ENCODE assay signal across 21 mouse cellular contexts in the genomic region with DNA sequence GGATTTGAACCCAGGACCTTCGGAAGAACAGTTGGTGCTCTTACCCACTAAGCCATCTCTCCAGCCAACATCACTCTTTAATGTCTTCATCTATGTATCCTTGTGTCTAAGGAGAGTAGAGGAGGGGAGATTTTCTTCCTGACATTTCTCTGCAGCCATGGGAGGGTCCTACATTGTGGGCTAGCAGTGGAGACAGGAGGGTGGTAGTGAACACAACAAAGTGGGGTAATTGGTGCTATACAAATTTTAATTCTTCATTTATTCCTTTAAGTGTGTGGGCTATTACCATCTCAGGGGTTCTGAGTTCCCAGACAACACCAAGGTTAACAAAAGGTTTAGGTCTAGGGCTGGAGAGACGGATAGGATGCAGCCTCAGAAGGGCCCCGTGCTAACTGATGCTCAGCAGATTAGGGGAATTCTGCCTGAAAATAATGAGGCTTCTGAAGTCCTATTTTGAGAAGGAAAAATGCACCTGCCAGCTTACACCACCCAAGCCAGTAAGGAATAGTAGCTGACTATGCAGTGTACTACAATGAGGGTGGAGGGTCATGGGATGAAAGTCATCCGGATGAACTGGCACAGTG. TPM values are rescaled to one million over a fixed set of nuclear protein-coding genes. Genes with fewer than 3 reads are reported as not detected.
DNase-seq lines count a peak whose midpoint lies in the region; TF ChIP-seq lines count a peak whose summit lies in the region.
"Had no signal": no experiment of that assay in that cellular context is flagged by ENCODE, and none has a peak within 500 bp of the region (broad histone marks: within the 10 kb centered on the region; RNA-seq: fewer than 3 reads in every experiment).

No protein-coding gene starts in this region.

- H3K27me3 ChIP-seq in E14TG2a.4 (ENCODE audit: insufficient read depth, low read length) = no peaks in the 10 kb centered on the region
- H3K27me3 ChIP-seq: CH12.LX; embryonic facial prominence, embryonic 12.5 days; forebrain, embryonic 13.5 days; forebrain, embryonic 15.5 days; Patski had no signal

- TF ChIP-seq CTCF in E14TG2a.4 (conservative IDR thresholded peaks at IDR 0.05; ENCODE audit: low read length) = no peak

- no peaks in the 10 kb centered on the region for H3K36me3 ChIP-seq in E14TG2a.4 (ENCODE audit: insufficient read depth, low read length)
- H3K36me3 ChIP-seq: embryonic facial prominence, embryonic 10.5 days; embryonic facial prominence, embryonic 12.5 days; forebrain, embryonic 15.5 days; G1E had no signal

- H3K4me3 ChIP-seq in E14TG2a.4 (replicated peaks; ENCODE audit: low read length) = peak overlapping the region; percentile 1; the same call in 1 of the 2 replicates
- H3K4me3 ChIP-seq: embryonic facial prominence, embryonic 10.5 days; embryonic facial prominence, embryonic 12.5 days; forebrain, embryonic 13.5 days; forebrain, embryonic 15.5 days had no signal

- no peaks in the 10 kb centered on the region for H3K9me3 ChIP-seq in E14TG2a.4 (ENCODE audit: low read length)
- H3K9me3 ChIP-seq: embryonic facial prominence, embryonic 12.5 days; G1E had no signal

- H3K4me1 ChIP-seq in E14TG2a.4 (replicated peaks; ENCODE audit: low read depth, low read length) = peaks cover 45% of the 10 kb centered on the region
- H3K4me1 ChIP-seq: embryonic facial prominence, embryonic 10.5 days; embryonic facial prominence, embryonic 12.5 days; forebrain, embryonic 13.5 days; forebrain, embryonic 15.5 days had no signal

- DNase-seq in ES-CJ7 (ENCODE audit: low read depth, low spot score) = peak; percentile 92
- peak; percentile 94 for DNase-seq in R1 (ENCODE audit: low read depth, low spot score)
- no peak for DNase-seq in lung, adult 18-20 months
- DNase-seq in adrenal gland, postnatal 25 days = no peak
- DNase-seq in cerebellum, adult 11-12 months = no peak
- DNase-seq: B cell, adult 2 months; cerebellum, adult 11 months; cerebellum, adult 2 months; forebrain, postnatal 0 days had no signal

RNA-seq across cellular contexts. Expression of a gene that starts 24.1 kb away (rescaled TPM):
- not detected in 2 replicates for total RNA-seq in adrenal gland, postnatal 25 days (2021)
- total RNA-seq: adrenal gland, adult 18-20 months; adrenal gland, adult 8-10 months; adrenal gland, postnatal 14 days; adrenal gland, postnatal 4 days; forebrain, postnatal 0 days had no signal

RNA-seq across cellular contexts. Expression of a gene that starts 56.4 kb away (rescaled TPM):
- not detected in 2 replicates for total RNA-seq in adrenal gland, postnatal 25 days (2021)
- total RNA-seq: CH12.LX; forebrain, postnatal 0 days had no signal

Comparison
In these comparisons a context has a peak if more than half of its experiments do, and no peak if none do; other contexts are left out.
1. DNase-seq: peak in ES-CJ7 (single experiment) and R1 (single experiment); none in lung, adult 18-20 months (0 of 2), adrenal gland, postnatal 25 days (single experiment) and cerebellum, adult 11-12 months (single experiment).